Mouse (Mus musculus): Measurements from ENCODE around the gene Dusp11.
"Not testable (repeated sequence)": the region's sequence is repeated elsewhere in the genome, so short reads cannot be mapped to it uniquely, and the experiment has no call there.

The Dusp11 gene

GRCm38 (mm10) chr6:85935646-85936045, 25.8 kb downstream of the Dusp11 start:
- no peak for DNase-seq (ENCODE audit: low spot score in 2 of 2)

- no peak for DNase-seq (ENCODE audit: low spot score in 2 of 2)
Observed at GRCm38 (mm10) chr6:85934047-85934446, 27.4 kb downstream of the Dusp11 start.

DNA sequence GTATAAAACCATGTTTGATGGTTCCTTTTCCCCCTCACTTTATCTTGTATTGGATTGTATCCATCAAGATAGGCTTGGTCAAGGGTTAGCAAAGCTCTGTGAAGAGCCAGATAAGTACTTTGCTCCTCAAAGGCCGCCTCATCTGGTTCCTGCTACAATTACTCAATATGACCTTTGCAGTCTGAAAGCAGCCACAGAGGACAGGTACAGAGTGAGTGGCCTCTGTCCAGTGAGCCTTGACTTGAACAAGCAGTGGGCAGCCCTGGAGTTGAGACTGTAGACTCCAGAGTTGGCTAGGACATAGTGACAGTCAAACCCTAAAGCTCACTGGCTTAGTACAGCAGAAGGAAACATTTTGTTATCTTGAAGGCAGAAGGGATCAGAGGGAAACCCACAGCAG, 32.2 kb downstream of the Dusp11 start:
- DNase-seq (ENCODE audit: low spot score in 2 of 2), result no peak

DNA sequence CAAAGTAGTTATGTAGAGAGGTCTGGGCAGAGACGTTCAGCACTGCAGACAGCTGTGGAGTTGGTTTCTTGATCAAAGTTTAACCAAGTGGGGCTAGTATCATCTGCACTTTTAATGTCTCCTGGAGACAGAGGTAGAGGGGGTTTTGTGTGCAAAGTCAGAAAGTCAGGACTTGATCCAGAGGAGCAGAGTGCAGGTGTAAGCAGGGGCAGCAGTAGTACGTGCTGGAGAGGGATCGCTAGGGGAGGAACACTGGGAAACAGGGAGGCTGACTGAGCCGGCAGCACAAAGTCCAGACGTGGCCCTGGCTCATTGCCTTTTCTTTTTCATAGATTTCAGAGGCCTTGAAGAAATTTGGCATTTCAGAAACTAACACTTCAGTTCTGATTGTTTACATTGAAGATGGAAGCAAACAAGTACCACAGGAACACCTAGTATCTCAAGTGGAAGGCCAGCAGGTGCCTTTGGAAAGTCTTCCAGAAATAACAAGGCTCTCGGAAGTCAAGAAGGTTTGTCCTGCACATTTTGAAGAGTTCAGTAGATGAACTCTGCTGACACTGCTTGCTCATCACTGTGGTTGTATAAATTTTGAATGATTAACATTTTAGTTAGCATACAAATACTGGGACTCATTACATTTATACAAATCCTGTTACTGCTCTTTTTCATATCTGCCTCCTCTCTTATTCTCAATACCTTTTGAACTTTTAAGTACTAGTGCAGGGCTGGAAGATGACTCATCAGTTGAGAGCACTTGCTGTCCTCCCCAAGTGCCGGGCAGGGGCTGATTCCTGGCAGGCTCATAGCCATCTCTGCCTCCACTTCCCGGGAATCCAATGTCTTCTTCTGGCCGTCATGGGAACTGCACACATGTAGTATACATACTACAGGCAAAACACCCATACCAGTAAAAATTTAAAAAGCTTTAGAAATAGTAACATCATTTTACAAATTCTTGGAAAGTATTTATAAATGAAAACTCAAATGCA, 33.7 kb downstream of the Dusp11 start:
- no peak for DNase-seq (ENCODE audit: low spot score in 2 of 2)

DNA sequence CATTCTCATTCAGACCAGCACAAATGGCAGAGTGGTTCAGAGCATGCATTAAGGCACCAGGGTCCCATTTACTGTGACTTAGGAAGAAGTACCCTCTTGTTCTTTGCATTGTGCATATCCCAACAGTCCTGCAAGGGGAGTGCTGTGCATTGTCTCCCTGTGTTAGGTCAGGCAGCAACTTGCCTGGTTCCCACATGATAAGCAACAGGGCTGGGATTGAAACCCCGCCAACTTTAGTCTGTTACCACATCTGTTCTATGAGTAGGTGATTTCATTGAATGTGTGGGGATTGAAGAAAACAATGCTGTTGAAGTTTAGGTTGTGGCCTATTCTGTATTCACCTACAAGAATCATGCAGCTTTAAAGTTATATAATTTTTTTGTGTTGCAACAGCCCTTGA, 34.8 kb downstream of the Dusp11 start:
- DNase-seq (ENCODE audit: low spot score in 2 of 2), result no peak

DNA sequence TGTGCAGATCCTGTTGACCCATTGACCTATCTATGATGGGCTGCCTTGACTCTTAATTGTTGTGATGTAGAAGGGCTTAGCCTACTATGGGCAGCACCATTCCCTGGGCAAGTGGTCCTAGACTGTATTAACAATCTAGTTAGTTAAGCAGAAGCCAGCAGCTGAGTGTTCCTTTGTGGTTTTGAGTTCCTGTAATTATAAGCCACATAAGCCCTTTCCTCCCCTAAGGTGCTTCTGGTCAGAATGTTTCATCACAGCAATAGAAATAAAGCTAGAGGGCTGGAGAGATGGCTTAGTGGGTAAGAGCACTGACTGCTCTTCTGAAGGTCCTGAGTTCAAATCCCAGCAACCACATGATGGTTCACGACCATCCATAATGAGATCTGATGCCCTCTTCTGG, 37.8 kb downstream of the Dusp11 start:
- no peak for DNase-seq (ENCODE audit: low spot score in 2 of 2)

- no peak for DNase-seq (ENCODE audit: low spot score in 2 of 2)
Observed at GRCm38 (mm10) chr6:85919401-85919800, 42.1 kb downstream of the Dusp11 start.

- not testable (repeated sequence) for DNase-seq (ENCODE audit: low spot score in 2 of 2)
Observed at GRCm38 (mm10) chr6:85918341-85918740, 43.1 kb downstream of the Dusp11 start.

DNA sequence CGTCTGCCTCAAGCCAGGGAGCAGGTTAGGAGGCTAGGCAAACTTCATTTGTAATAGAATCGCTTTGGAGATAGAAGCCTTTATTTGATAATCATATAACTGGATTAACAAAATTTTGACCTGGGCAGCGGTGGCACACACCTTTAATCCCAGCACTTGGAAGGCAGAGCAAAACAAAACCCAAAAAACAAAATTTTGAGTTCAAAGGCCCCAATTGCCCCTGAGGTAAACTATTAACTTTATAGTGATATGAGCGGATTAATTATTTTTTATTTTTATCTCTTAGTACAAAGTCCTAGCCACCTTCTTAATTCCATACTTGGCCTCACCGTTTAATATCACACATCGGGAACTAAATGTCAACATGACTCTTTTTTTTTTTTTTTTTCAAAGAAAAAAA, 44.9 kb downstream of the Dusp11 start:
- DNase-seq (ENCODE audit: low spot score in 2 of 2), result no peak

DNA sequence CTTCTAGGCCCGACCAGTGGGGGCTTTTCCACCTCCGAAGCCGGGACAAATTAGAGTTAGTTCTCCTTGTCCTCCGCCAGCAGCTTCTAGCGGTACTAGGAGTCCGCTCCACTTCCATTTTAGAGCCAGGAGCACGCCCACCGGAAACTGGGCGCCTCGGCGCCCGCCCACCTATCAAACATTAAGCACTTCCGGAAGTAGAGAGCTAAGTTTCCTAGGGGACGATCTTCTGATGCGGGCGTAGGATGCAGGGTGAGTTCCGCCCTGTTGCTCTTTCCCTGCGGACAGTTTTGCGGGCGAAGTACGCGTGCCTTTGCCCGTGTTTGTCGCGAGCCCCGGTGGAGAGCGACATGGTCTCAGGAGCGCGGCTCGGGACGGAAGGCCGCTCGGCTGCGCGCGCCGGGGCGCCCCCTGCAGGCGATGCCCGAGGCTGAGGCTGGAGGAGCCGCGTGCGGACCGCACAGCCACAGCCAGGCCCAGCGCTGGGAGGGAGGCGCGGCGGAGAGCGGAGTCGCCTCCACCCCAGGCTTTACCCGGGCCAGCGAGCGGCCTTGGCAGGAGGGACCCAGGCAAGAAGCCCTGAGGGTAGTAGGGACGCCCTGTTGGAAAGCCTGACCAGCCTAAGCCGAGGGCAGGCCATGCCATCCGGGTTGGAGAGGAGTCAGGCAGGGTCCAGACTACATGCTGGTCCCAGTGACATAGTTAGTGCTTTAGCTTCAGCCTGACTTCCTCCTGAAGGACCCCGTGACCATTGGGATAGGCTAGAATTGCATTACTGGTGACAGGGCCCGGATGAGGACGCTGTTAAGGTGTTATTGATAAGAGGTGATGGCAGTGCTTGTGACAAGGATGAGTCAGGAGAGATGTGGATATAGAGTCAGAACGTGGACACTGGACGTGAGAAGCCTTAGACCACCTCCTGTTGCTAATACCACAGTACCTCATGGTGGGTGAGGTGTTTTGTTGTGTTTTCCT, 45.6 kb downstream of the Dusp11 start, which contains the start of gene Nat8f1:
Gene Nat8f1, minus strand, starts transcription at position 149 of the 975 bp plus-strand sequence.
- peak; percentile 85 to 93 for DNase-seq (ENCODE audit: low spot score in 2 of 2)

DNA sequence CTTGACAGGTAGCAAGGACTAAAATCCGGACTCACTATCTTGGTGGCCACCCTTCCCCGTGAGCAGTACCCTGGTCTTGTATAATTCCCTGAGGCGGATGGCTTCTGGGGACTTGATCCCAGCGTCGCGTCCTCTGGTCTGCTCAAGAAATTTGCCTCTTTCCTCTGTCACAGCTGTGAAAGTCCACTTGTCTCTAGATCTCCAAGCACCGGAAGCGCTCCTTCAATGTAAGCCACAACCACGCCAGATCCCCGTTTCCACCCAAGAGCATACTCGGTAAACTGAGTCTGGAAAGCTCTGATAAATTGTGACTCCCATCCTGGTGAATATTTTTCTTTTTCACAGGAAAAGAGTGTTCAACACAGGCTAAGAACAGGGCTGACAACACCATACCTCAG, 46.3 kb downstream of the Dusp11 start:
- no peak for DNase-seq (ENCODE audit: low spot score in 2 of 2)

DNA sequence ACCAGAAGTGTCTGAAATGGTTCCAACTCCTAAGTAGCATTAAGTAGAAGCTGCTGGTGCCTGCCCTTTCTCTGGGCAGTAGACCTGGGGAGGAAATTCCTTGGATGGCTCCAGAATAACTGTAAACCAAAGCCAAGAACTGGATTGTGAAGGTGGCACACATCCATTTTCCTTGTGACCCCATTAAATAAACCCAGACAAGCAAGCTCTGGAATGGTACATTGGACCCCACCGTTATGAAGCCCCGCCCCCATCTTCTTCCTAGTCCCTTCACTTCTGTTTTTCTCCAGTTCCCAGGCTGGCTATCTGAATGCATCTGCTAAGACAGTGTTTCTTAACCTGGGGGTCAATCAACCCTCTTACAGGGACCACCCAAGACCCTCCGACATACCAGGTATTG, 49.9 kb downstream of the Dusp11 start, which contains the start of gene Tprkb:
Gene Tprkb, plus strand, starts transcription at position 279 of the 400 bp plus-strand sequence.
- no peak for DNase-seq (ENCODE audit: low spot score in 2 of 2)

- DNase-seq (ENCODE audit: low spot score in 2 of 2), result no peak
Observed at GRCm38 (mm10) chr6:85909704-85910103, 51.8 kb downstream of the Dusp11 start.

DNA sequence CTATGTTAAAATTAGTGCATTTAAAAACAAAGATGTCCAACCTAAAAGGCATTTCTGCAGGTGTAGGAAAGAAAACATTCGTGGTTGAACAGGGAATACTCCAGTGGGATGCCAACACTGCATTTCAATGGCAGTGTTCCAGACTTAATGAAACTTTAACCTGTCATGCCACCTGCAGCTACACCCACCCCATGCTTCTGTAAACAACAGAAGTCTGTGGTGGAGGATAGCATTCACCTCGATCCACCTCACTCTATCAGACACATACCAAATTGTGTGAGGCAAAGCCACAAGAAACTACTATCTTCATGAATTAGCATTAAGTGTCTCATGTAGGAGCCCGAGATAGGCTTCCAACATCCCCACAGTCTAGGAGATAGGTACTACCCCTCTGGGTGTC, 53.1 kb downstream of the Dusp11 start:
- no peak for DNase-seq (ENCODE audit: low spot score in 2 of 2)

DNA sequence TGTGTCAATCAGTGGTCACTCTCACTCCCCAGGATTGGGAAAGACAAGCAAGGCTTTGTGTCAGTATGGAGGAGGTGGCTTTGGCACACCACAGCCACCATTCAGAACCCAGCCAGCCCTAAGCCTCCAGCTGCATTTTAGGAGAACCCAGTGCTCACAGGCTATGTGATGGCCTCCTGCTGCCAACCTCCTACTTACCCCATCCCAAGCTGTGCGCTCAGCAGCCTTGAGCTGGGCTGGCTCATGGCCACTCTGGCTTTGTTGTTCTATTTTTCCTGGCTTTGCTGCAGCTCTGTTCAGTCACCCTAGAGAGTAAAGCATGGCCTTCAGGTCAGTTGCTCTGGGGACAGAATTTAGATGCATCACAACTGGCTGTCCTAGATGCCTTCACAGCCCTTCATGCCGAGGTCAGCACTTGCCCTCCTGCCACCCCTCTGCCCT, 54.5 kb downstream of the Dusp11 start:
- peak; percentile 27 to 52 for DNase-seq (ENCODE audit: low spot score in 2 of 2)

- peak; percentile 80 to 89 for DNase-seq (ENCODE audit: low spot score in 2 of 2)
Observed at GRCm38 (mm10) chr6:85904642-85905061, 56.8 kb downstream of the Dusp11 start, which contains the start of gene Nat8f4. Nat8f4 (minus strand) TSS chr6:85904884.

DNA sequence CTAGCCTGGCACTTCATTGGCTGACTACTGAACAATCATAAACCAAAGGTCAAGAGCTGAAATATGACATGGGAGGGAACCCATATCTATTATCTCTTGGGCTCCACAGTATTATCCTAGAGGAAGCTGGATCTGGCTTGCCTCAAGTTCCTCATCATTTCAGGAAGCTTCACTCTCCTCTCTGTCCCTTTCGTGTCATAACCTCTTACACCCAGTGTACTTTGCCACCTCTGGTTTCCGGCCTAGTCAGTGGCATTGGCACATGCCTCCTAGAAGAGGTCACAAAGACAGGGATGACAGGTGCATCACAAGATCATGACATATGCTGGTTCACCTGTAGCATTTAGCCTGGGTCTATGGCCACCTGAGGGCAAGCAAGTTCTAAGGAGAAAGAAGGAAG, 59.2 kb downstream of the Dusp11 start:
- no peak for DNase-seq (ENCODE audit: low spot score in 2 of 2)

DNA sequence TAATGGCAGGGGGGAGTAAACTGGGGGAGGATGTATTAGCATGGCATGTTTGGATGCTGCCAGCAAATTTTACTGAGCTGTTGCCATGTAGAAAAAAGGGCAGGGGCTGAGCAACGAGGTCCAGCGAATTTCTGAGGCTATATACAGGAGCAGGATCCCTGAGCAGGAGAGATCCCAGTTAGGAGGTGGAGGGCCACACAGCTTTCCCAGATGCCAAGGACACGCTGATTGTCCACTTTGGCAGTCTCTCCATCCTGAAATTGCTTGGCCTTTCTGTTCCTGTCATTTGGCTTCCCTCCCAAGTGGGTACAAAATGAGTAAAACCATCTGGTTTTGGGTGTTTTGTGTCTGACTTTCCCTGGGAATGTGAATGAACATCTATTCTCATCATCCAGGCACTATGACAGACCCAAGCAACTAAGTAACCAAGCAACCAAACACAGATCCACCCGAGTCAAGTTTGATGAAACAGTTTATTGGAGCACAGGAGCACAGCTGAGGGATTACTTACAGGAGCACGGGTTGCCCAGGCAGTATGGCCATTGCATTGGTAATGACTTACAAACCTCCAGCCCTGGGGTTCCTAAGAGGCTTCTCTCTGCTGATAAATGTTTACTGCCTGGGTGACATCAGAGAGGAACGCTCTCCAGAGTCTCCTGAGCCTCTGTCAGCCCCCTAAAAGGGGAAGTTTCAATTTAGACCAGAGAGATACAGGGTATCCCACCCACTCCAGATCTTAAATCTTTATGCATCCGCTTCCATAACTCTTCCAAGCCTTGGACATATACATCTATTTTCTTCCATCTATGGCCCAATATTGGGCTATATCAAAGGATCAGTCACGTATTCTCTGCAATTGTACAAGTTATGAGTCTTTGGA, 62.6 kb downstream of the Dusp11 start:
- not testable (repeated sequence) for DNase-seq (ENCODE audit: low spot score in 2 of 2)

DNA sequence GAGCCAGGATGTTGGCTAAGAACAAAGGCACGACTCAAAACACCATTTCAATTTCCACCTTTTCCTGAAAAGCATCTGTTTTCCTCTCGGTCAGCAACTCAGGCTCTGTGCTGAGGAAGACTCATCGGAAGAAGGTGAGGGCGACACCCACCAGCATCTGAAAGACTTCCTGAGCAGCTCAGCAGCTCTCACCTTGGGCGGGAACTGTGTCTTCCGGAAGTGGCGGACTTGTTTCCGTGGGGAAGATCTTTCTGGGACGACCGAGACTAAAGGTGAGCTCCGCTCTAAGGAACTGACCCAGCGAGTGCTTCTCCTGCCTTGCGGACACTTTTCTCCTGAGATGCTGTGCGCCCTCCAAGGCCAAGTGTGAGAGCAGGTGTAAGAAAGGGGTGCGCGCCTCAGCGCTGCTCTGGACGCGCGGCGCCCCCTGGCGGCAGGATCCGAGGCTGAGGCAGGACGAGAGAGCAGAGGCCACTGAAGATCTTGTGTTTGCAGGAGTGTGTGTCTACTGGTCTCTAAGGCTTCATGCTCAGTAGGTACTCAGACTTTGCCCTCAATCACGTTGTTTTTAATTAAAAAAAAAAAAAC, 66.3 kb downstream of the Dusp11 start:
- not testable (repeated sequence) for DNase-seq (ENCODE audit: low spot score in 2 of 2)

Data from right cerebral cortex, adult 2 months (tissue).